Mouse (Mus musculus): ENCODE measurements around the gene Bnipl.

DNA sequence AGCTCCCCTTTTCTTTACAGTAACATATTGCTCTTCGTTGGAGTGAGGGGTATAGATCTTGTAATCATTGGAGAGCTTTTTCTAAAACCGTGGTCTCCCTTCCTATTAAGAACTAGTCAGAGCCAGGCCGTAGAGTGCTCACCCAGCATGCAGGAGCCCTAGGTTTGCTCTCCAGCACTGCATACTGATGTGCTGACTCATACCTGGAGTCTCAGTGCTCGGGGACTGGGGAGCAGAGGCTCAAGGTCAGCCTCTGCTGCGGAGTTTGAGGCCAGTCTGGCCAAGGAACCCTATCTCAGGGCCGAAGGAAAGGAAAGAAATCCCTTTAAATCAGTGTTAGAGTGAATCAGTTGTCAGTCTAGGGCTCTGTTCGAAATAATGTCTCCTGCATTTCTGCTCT, 18.2 kb downstream of the Bnipl start:
- TF ChIP-seq CTCF (IDR thresholded peaks at IDR 0.05; ENCODE audit: borderline replicate concordance, insufficient read depth, low read length), result no peak
- no peak for TF ChIP-seq POLR2A (IDR thresholded peaks at IDR 0.05; ENCODE audit: low read depth, low read length)

Data from embryonic fibroblast, embryonic 13.5 days (primary cell).